Mouse (Mus musculus): ENCODE measurements around the gene Gm21698. TPM values are rescaled to one million over a fixed set of nuclear protein-coding genes. Genes with fewer than 3 reads are reported as not detected.
"Not testable (repeated sequence)": the region's sequence is repeated elsewhere in the genome, so short reads cannot be mapped to it uniquely, and the experiment has no call there.

The Gm21698 gene
- not detected in 2 replicates for total RNA-seq (2017)

- not testable (repeated sequence) for ATAC-seq (replicated peaks in 1 of 2; ENCODE audit: insufficient read depth in 1 of 2, low FRiP score in 2 of 2, low TSS enrichment in 1 of 2, low read depth in 1 of 2, poor library complexity in 2 of 2, severe bottlenecking in 2 of 2)
Observed at GRCm38 (mm10) chr5:25988550-25988949, at the start of gene Gm21698. Gene Gm21698 (minus strand): TSS chr5:25988650.

DNA sequence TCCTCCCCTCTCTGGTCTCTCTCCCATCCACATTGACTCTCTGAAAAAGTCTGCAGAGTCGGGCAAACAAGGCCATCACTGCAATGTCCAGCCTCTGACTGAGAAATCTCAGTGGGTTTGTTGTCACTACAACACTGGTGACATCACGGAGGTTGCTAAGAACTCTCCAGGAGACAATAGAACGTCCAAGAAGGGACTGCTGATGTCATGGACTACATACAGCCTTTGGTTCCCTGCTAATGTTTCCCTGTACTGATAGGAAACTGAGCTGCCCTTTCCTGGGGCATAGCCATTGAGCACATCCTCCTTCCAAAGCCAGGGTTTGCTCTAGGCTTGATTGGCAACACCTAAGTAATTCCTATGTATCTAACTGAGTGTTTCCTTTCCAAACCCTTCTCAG, 34.4 kb upstream of the Gm21698 start, which contains the start of gene Gm5862:
Gene Gm5862, minus strand, starts transcription at position 101 of the 400 bp plus-strand sequence.
- ATAC-seq (replicated peaks in 1 of 2; ENCODE audit: insufficient read depth in 1 of 2, low FRiP score in 2 of 2, low TSS enrichment in 1 of 2, low read depth in 1 of 2, poor library complexity in 2 of 2, severe bottlenecking in 2 of 2), result not testable (repeated sequence)

DNA sequence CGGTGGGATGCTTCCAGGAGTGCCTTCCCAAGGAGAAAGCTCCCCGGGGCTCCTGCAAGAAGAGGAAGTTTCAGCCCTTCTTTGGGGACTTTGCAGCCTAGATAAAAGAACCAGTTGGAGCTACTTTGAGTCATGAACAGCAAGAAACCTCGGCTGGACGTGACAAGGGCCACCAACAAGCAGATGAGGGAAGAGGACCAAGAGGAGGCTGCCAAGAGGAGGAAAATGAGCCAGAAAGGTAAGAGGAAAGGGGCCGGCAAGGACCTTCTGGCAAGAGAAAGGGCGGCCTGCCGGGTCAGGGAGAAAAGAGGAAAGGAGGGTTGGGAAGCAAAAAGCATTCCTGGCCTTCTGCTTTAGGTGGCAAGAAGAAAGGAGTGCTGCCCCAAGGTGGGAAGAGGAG, 19.2 kb upstream of the Gm21698 start:
- ATAC-seq (replicated peaks in 1 of 2; ENCODE audit: insufficient read depth in 1 of 2, low FRiP score in 2 of 2, low TSS enrichment in 1 of 2, low read depth in 1 of 2, poor library complexity in 2 of 2, severe bottlenecking in 2 of 2), result not testable (repeated sequence)

- peak; percentile 53 to 58; a peak in 2 of 4 replicates for ATAC-seq (replicated peaks in 1 of 2; ENCODE audit: insufficient read depth in 1 of 2, low FRiP score in 2 of 2, low TSS enrichment in 1 of 2, low read depth in 1 of 2, poor library complexity in 2 of 2, severe bottlenecking in 2 of 2)
Observed at GRCm38 (mm10) chr5:26006937-26007695, 18.7 kb upstream of the Gm21698 start.

GRCm38 (mm10) chr5:26004698-26005097, 16.2 kb upstream of the Gm21698 start, which contains the start of gene Gm1979:
Gene Gm1979 (minus strand): TSS chr5:26004798.
- ATAC-seq (replicated peaks in 1 of 2; ENCODE audit: insufficient read depth in 1 of 2, low FRiP score in 2 of 2, low TSS enrichment in 1 of 2, low read depth in 1 of 2, poor library complexity in 2 of 2, severe bottlenecking in 2 of 2), result not testable (repeated sequence)

- not testable (repeated sequence) for ATAC-seq (replicated peaks in 1 of 2; ENCODE audit: insufficient read depth in 1 of 2, low FRiP score in 2 of 2, low TSS enrichment in 1 of 2, low read depth in 1 of 2, poor library complexity in 2 of 2, severe bottlenecking in 2 of 2)
Observed at GRCm38 (mm10) chr5:25972563-25972962, 15.9 kb downstream of the Gm21698 start, which contains the start of gene Gm21680. Gene Gm21680 (minus strand): TSS chr5:25972663.

GRCm38 (mm10) chr5:25957050-25957449, 31.4 kb downstream of the Gm21698 start:
- ATAC-seq (replicated peaks in 1 of 2; ENCODE audit: insufficient read depth in 1 of 2, low FRiP score in 2 of 2, low TSS enrichment in 1 of 2, low read depth in 1 of 2, poor library complexity in 2 of 2, severe bottlenecking in 2 of 2), result not testable (repeated sequence)

- not testable (repeated sequence) for ATAC-seq (replicated peaks in 1 of 2; ENCODE audit: insufficient read depth in 1 of 2, low FRiP score in 2 of 2, low TSS enrichment in 1 of 2, low read depth in 1 of 2, poor library complexity in 2 of 2, severe bottlenecking in 2 of 2)
Observed at GRCm38 (mm10) chr5:25956611-25957010, 31.8 kb downstream of the Gm21698 start.

DNA sequence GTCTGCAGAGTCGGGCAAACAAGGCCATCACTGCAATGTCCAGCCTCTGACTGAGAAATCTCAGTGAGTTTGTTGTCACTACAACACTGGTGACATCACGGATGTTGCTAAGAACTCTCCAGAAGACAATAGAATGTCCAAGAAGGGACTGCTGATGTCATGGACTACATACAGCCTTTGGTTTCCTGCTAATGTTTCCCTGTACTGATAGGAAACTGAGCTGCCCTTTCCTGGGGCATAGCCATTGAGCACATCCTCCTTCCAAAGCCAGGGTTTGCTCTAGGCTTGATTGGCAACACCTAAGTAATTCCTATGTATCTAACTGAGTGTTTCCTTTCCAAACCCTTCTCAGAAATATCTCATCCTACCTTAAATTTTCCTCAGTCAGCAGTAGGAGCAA, 34.1 kb downstream of the Gm21698 start, which contains the start of gene Gm21671:
Gene Gm21671, minus strand, starts transcription at position 101 of the 400 bp plus-strand sequence.
- not testable (repeated sequence) for ATAC-seq (replicated peaks in 1 of 2; ENCODE audit: insufficient read depth in 1 of 2, low FRiP score in 2 of 2, low TSS enrichment in 1 of 2, low read depth in 1 of 2, poor library complexity in 2 of 2, severe bottlenecking in 2 of 2)

- ATAC-seq (replicated peaks in 1 of 2; ENCODE audit: insufficient read depth in 1 of 2, low FRiP score in 2 of 2, low TSS enrichment in 1 of 2, low read depth in 1 of 2, poor library complexity in 2 of 2, severe bottlenecking in 2 of 2), result not testable (repeated sequence)
Observed at GRCm38 (mm10) chr5:25945391-25945790, 43.1 kb downstream of the Gm21698 start.

- not testable (repeated sequence) for ATAC-seq (replicated peaks in 1 of 2; ENCODE audit: insufficient read depth in 1 of 2, low FRiP score in 2 of 2, low TSS enrichment in 1 of 2, low read depth in 1 of 2, poor library complexity in 2 of 2, severe bottlenecking in 2 of 2)
Observed at GRCm38 (mm10) chr5:25942281-25942680, 46.2 kb downstream of the Gm21698 start, which contains the start of gene Gm21663. Gene Gm21663 (minus strand): TSS chr5:25942381.

Other genes with a start within 250 kb of the Gm21698 start
- gene Actr3b, start 228.7 kb downstream of the Gm21698 start, total RNA-seq (2017), result 0.44 TPM in 1 of 2 replicates, not detected in the other
- gene Gm21663, start 46.3 kb downstream of the Gm21698 start, total RNA-seq (2017), result not detected in 2 replicates
- not detected in 2 replicates for gene Gm21671, start 34.2 kb downstream of the Gm21698 start, total RNA-seq (2017)
- gene Gm21680, start 16.0 kb downstream of the Gm21698 start, total RNA-seq (2017), result not detected in 2 replicates
- gene Gm1979, start 16.1 kb upstream of the Gm21698 start, total RNA-seq (2017), result not detected in 2 replicates
- gene Gm5862, start 34.3 kb upstream of the Gm21698 start, total RNA-seq (2017), result not detected in 2 replicates
- gene Speer4a, start 50.9 kb upstream of the Gm21698 start, total RNA-seq (2017), result not detected in 2 replicates
- not detected in 2 replicates for gene Gm7347, start 69.9 kb upstream of the Gm21698 start, total RNA-seq (2017)
- not detected in 2 replicates for gene Gm10471, start 100.6 kb upstream of the Gm21698 start, total RNA-seq (2017)
- gene 5031410I06Rik, start 116.7 kb upstream of the Gm21698 start, total RNA-seq (2017), result not detected in 2 replicates
- gene Gm10220, start 132.8 kb upstream of the Gm21698 start, total RNA-seq (2017), result not detected in 2 replicates

Data from hematopoietic stem cell, adult 5-6 weeks (primary cell).